Mouse (Mus musculus) heart, postnatal 0 days (tissue): Measurements from ENCODE around the gene Il34. TPM values are rescaled to one million over a fixed set of nuclear protein-coding genes. Genes with fewer than 3 reads are reported as not detected.

Experiments used
- ATAC-seq: fragments of 200-750 bp; cut with Nextera tagmentation; 2 replicates; pipeline ENCODE4 v1.8.0; 2017; ENCODE audit warnings: low read depth, moderate number of reproducible peaks, moderate library complexity; ENCODE audit not compliant: insufficient read depth
- DNase-seq: peaks from one replicate; pipeline ENCODE4 v3.0.0-alpha.2; 2016; ENCODE audit warnings: low spot score
- H3K27ac ChIP-seq: fragments of 300-500 bp; sonication (generic); 2 replicates; pipeline ENCODE4 v1.5.1; 2014; ENCODE audit warnings: low read depth, mild to moderate bottlenecking
- H3K27me3 ChIP-seq: fragments of 300-500 bp; sonication (generic); 2 replicates; pipeline ENCODE4 v1.6.1; 2014; ENCODE audit warnings: low read length, mixed read lengths; ENCODE audit not compliant: control insufficient read depth, insufficient read depth
- H3K36me3 ChIP-seq: fragments of 300-500 bp; sonication (generic); replicated peaks from 2 replicates; pipeline ENCODE4 v1.6.1; 2014; ENCODE audit warnings: low read length, mixed read lengths; ENCODE audit not compliant: control insufficient read depth, insufficient read depth
- H3K4me1 ChIP-seq: fragments of 300-500 bp; sonication (generic); 2 replicates; pipeline ENCODE4 v1.6.1; 2014; ENCODE audit warnings: antibody characterized with exemption; ENCODE audit not compliant: control insufficient read depth, insufficient read depth
- H3K4me2 ChIP-seq: fragments of 300-500 bp; sonication (generic); 2 replicates; pipeline ENCODE4 v1.6.1; 2014; ENCODE audit warnings: low read depth, mild to moderate bottlenecking, low read length, moderate library complexity
- H3K4me3 ChIP-seq: fragments of 300-500 bp; sonication (generic); 2 replicates; pipeline ENCODE4 v1.5.1; 2014; ENCODE audit warnings: low read depth, low read length
- H3K9ac ChIP-seq: fragments of 300-500 bp; sonication (generic); replicated peaks from 2 replicates; pipeline ENCODE4 v1.6.1; 2014; ENCODE audit warnings: low read depth, low read length, mixed read lengths
- H3K9me3 ChIP-seq: fragments of 300-500 bp; sonication (generic); replicated peaks from 2 replicates; pipeline ENCODE4 v1.6.1; 2016; ENCODE audit warnings: low read length; ENCODE audit not compliant: control insufficient read depth
- CTCF ChIP-seq: IDR thresholded peaks from 2 replicates; pipeline ENCODE4 v1.5.1; 2016; ENCODE audit warnings: antibody characterized with exemption, control low read depth, low read depth
- EP300 ChIP-seq: IDR thresholded peaks from 2 replicates; pipeline ENCODE4 v1.6.1; 2016; ENCODE audit warnings: antibody characterized with exemption, low read depth
- WGBS: fragments of 180-500 bp; shearing (Covaris S2); extraction: QIAGEN DNeasy Blood & Tissue Kit; methylation state at CpG from one replicate; pipeline ENCODE4 v1.1.7; 2014; 5-methylcytosine and 5-hydroxymethylcytosine counted together
- polyA plus RNA-seq: library from polyadenylated mRNA; unstranded; fragments of >200 nt; fragmentation: Nextera tagmentation; extraction: Ambion mirVana; gene quantifications from 2 replicates; pipeline ENCODE4 v1.2.1, GENCODE M21; 2015
- total RNA-seq: library from RNA; depleted of rRNA; stranded (reverse); fragments of >200 nt; gene quantifications from 2 replicates; pipeline ENCODE4 v1.2.3, GENCODE M21; 2014; ENCODE audit warnings: low replicate concordance

The Il34 gene
- total and polyA plus RNA-seq, 2 experiments from 2014 or later, result 1.4 to 3.2 TPM

DNA sequence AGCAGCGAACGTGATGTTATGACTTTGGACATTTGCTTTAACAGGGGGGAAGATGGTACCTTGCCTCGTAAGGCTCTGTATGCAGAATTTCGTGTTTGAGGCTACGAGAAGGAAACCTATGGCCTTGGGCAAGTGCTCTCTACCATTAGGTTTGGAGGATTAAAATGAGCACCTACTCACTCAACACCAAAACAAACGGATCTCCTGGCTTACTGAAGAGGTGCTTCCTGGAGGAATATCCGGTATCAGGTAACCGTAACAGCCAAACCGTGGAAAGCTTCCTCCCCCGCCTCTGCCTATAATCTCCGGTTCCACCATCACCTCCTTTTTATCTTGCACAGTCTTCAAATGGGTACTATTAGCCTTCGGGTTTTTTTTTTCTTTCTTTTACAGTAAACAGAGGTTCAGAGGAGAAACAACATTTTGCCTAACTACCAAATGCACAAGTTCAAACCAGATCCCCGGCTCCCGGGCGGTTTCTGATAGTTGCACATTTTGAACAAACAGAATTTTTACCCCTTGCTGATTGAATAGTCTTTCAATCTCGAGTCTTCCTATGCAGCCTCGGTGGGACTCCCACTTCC lies 40.2 kb upstream of the Il34 start:
- Histone ChIP-seq H3K4me1 (peaks cover 18% of the 10 kb centered on the region), H3K36me3 (peaks cover 49% of the 10 kb centered on the region), H3K9ac (peak overlapping the region; percentile 78), H3K27me3 (no peaks in the 10 kb centered on the region), H3K4me2 (peak overlapping the region; percentile 83), H3K4me3 (peak overlapping the region; percentile 65), H3K9me3 (no peaks in the 10 kb centered on the region), H3K27ac (peak overlapping the region; percentile 85)
- no peak for TF ChIP-seq CTCF
- TF ChIP-seq EP300, result no peak
- 2% methylated on average over 17 of the region's 17 CpGs for WGBS
- ATAC-seq (no peak), DNase-seq (peak; percentile 6)

DNA sequence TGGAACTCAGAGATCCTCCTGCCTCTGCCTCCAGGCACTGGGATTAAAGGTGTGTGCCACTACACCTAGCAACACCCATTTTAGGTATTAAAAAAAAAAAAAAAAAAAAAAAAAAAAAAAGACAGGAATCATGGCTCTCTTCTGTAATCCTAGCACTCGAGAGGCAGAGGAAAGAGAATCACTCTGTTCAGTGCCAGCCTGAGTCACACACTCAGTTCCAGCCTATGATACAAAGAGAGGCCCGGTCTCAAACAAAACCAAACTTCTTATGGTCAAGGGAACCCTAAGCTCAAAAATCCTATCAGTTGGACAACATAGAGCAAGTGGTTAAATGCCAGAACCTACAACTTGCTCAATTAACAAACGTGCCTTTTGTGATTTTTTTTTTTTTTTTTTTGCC lies 39.2 kb upstream of the Il34 start:
- Histone ChIP-seq H3K27ac (no peak overlapping the region), H3K4me2 (peak overlapping the region; percentile 83; the same call in 1 of the 2 replicates), H3K36me3 (peaks cover 49% of the 10 kb centered on the region), H3K27me3 (no peaks in the 10 kb centered on the region), H3K9ac (peak overlapping the region; percentile 78), H3K9me3 (no peaks in the 10 kb centered on the region), H3K4me1 (peaks cover 18% of the 10 kb centered on the region), H3K4me3 (no peak overlapping the region)
- ATAC-seq (no peak), DNase-seq (no peak)
- 72% methylated on average over 3 of the region's 3 CpGs for WGBS
- TF ChIP-seq EP300 (no peak), CTCF (no peak)

DNA sequence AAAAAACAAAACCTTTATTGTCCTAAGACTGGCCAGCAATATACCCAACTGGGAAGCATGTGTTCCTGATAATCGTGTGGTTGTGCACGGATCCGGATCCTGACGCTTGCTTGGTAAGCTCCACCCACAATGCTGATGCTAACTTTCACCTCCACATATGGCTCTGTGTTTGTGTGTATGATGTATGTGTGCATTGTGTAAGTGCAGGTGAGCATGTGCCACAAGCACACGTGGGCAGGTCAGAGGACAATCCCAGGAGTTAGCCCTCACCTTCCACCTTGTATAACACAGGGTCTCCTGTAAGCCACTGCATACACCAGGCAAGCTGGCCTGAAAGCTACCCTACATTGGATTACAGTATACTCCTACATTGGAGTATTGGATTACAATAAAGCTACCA lies 37.5 kb upstream of the Il34 start:
- ATAC-seq (no peak), DNase-seq (no peak)
- H3K4me2 ChIP-seq, result no peak overlapping the region
- peaks cover 61% of the 10 kb centered on the region for H3K36me3 ChIP-seq
- 71% methylated on average over 5 of the region's 5 CpGs for WGBS
- no peak overlapping the region for H3K9ac ChIP-seq
- H3K9me3 ChIP-seq, result no peaks in the 10 kb centered on the region
- H3K4me1 ChIP-seq, result peaks cover 14% of the 10 kb centered on the region
- TF ChIP-seq CTCF, result no peak
- TF ChIP-seq EP300, result no peak
- H3K4me3 ChIP-seq, result no peak overlapping the region
- H3K27ac ChIP-seq, result no peak overlapping the region
- no peaks in the 10 kb centered on the region for H3K27me3 ChIP-seq

DNA sequence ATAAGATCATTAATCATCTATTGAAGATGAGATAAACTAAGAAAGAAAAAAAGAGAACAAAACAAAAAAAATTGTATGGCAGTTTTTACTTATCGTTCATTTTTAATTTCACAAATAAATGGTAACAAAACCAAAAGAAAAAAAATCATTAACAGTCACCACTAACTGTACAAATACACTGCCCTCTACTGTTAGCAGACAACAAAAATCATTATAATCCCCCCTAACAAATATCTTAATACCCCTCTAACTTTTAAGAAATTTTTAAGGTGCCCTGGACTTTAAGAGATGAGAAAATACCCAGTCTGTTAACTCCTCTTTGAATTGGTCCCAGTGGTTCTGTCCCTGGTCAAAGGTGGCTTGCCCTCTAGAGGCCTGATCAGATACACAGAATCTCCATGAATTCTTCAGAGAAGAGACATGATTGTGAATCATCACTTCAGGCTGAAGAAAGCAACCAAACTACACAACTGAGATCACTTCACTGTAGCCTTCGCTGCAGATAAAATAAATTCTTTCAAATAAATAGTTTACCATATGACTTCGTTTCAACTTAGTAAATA lies 36.4 kb upstream of the Il34 start:
- peaks cover 7% of the 10 kb centered on the region for H3K4me1 ChIP-seq
- H3K9ac ChIP-seq, result no peak overlapping the region
- ATAC-seq, result no peak
- H3K4me2 ChIP-seq, result no peak overlapping the region
- no peaks in the 10 kb centered on the region for H3K27me3 ChIP-seq
- no peak for DNase-seq
- peaks cover 72% of the 10 kb centered on the region for H3K36me3 ChIP-seq
- no peak for TF ChIP-seq EP300
- no peak for TF ChIP-seq CTCF
- no peak overlapping the region for H3K27ac ChIP-seq
- H3K4me3 ChIP-seq, result no peak overlapping the region
- WGBS, result 89% methylated on average over 3 of the region's 3 CpGs
- no peaks in the 10 kb centered on the region for H3K9me3 ChIP-seq

DNA sequence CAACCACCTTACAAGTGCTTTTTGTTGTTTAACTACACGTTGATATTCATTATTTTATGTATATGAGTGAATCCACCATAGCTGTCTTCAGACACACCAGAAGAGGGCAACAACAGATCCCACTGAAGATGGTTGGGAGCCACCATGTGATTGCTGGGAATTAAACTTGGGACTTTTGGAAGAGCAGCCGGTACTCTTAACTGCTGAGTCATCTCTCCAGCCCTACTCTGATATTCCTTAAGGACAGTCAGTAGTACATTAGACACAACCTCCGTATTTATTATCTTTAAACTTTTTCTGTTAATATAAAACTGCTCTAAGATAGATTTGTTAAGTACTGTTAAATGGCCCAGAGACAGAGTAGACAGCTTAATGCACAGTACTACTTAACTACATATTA lies 26.2 kb upstream of the Il34 start:
- Histone ChIP-seq H3K27ac (no peak overlapping the region), H3K27me3 (no peaks in the 10 kb centered on the region), H3K4me2 (no peak overlapping the region), H3K36me3 (peaks cover 87% of the 10 kb centered on the region), H3K4me3 (no peak overlapping the region), H3K9ac (no peak overlapping the region), H3K9me3 (no peaks in the 10 kb centered on the region), H3K4me1 (no peaks in the 10 kb centered on the region)
- ATAC-seq (no peak), DNase-seq (no peak)
- 85% methylated on average over 3 of the region's 3 CpGs for WGBS
- TF ChIP-seq EP300 (no peak), CTCF (no peak)

DNA sequence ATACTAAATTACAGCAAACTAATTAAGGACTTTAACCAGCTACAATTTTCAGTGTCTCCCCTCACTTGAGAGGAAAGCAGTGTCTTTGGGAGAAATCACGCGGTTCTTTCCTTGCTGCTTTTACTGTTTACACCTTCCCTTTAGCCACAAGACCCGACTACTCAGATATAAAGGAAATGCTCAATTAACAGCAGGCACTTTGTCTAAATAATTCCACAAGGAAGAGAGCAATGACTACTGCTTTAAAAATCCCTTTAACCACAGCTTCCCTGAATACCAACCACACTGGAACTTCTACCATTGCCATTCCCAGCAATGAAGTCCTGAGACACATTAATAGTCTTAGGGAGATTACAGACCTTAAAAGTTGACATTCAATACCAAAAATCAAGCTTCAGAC lies 22.8 kb upstream of the Il34 start:
- no peaks in the 10 kb centered on the region for H3K27me3 ChIP-seq
- TF ChIP-seq CTCF (no peak), EP300 (no peak)
- ATAC-seq, result no peak

More for the DNA sequence above, 22.8 kb upstream of the Il34 start:
- no peak overlapping the region for H3K4me3 ChIP-seq
- WGBS, result 78% methylated on average over 3 of the region's 3 CpGs
- H3K27ac ChIP-seq, result no peak overlapping the region
- H3K9ac ChIP-seq, result no peak overlapping the region
- no peak for DNase-seq
- H3K4me1 ChIP-seq, result no peaks in the 10 kb centered on the region
- H3K36me3 ChIP-seq, result peaks cover 91% of the 10 kb centered on the region
- H3K9me3 ChIP-seq, result no peaks in the 10 kb centered on the region
- H3K4me2 ChIP-seq, result no peak overlapping the region
